Mouse (Mus musculus): Measurements from ENCODE around the gene Syce3. TPM values are rescaled to one million over a fixed set of nuclear protein-coding genes. Genes with fewer than 3 reads are reported as not detected.
A peak's percentile ranks its signal among the peaks of the same experiment; 100 is the strongest.

The Syce3 gene
- 0.60 and 0.93 TPM in 2 replicates for polyA plus RNA-seq (2012; rRNA removed)

DNA sequence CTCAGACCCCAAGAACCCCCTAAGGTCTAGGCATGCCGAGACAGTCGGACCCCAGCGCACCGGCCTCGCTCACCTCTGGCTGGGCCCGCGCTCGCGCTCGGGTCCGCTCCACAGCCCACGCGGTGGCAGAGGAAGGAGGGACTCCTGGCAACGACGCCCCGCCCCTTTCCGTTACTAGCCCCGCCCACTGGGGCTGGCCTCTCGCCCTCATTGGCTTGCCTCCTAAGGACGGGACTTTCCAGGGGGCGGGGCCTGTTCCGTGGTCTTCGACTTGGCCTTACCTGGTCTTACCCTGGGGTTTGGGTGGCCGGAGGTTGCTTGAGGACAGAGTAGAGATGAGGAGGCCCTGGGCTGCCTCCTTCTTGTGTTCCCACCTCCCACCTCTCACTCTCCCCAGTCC is at the start of gene Syce3:
TSS of gene Syce3 (minus strand) at position 386 of the 400 bp plus-strand sequence.
- 84% methylated on average over 24 of the region's 24 CpGs for WGBS
- Histone ChIP-seq H3K27me3 (ENCODE audit: control insufficient read depth, insufficient read depth, low read length) (no peaks in the 10 kb centered on the region), H3K36me3 (ENCODE audit: control insufficient read depth, insufficient read depth, low read length) (no peaks in the 10 kb centered on the region), H3K4me3 (ENCODE audit: low read depth, low read length) (no peak within 1 kb of the TSS), H3K4me1 (ENCODE audit: control insufficient read depth, insufficient read depth, insufficient read length, low read length) (no peaks in the 10 kb centered on the region), H3K27ac (ENCODE audit: insufficient read depth, low read depth, low read length) (no peak within 1 kb of the TSS)
- TF ChIP-seq CTCF (IDR thresholded peaks at IDR 0.05; ENCODE audit: extremely low read depth, insufficient read length, insufficient replicate concordance, low read depth, low read length) (no peak), POLR2A (IDR thresholded peaks at IDR 0.05; ENCODE audit: low read depth, low read length) (no peak)

DNA sequence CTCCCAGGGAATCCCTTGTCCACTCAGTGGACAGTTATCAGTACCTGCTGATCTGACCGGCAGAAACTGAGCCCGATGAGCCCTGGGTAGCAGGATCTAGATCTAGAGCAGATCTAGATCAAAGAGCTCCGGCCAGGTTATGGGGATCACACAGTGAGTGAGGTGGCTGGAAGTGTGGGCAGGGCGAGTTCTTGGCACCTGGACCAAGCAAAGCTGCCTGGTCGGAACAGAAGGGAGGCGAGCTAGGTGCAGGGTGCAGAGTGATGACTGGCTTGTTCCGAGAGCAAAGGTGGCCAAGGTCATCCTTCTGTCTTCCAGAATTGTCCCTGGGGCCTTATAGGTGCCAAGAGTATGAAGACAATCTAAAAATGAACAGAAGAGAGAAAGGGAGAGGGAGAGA is 49.5 kb upstream of the Syce3 start:
- TF ChIP-seq CTCF (IDR thresholded peaks at IDR 0.05; ENCODE audit: extremely low read depth, insufficient read length, insufficient replicate concordance, low read depth, low read length) (no peak), POLR2A (IDR thresholded peaks at IDR 0.05; ENCODE audit: low read depth, low read length) (no peak)
- no peaks in the 10 kb centered on the region for H3K36me3 ChIP-seq (ENCODE audit: control insufficient read depth, insufficient read depth, low read length)
- 0 out of 2 replicates have a peak, but pooled peaks cover 2% of the 10 kb centered on the region for H3K27me3 ChIP-seq (ENCODE audit: control insufficient read depth, insufficient read depth, low read length)
- H3K4me1 ChIP-seq (ENCODE audit: control insufficient read depth, insufficient read depth, insufficient read length, low read length): no peaks in the 10 kb centered on the region
- WGBS: 78% methylated on average over 7 of the region's 7 CpGs
- H3K27ac ChIP-seq (ENCODE audit: insufficient read depth, low read depth, low read length): no peak overlapping the region
- H3K4me3 ChIP-seq (ENCODE audit: low read depth, low read length): no peak overlapping the region

GRCm38 (mm10) chr15:89458942-89459341 is 48.6 kb upstream of the Syce3 start:
- WGBS: 78% methylated on average over 15 of the region's 15 CpGs
- H3K27ac ChIP-seq (ENCODE audit: insufficient read depth, low read depth, low read length): no peak overlapping the region
- TF ChIP-seq POLR2A (IDR thresholded peaks at IDR 0.05; ENCODE audit: low read depth, low read length): no peak
- TF ChIP-seq CTCF (IDR thresholded peaks at IDR 0.05; ENCODE audit: extremely low read depth, insufficient read length, insufficient replicate concordance, low read depth, low read length): no peak

GRCm38 (mm10) chr15:89455642-89456041 is 45.3 kb upstream of the Syce3 start:
- H3K4me3 ChIP-seq (ENCODE audit: low read depth, low read length): no peak overlapping the region
- TF ChIP-seq POLR2A (IDR thresholded peaks at IDR 0.05; ENCODE audit: low read depth, low read length) (no peak), CTCF (IDR thresholded peaks at IDR 0.05; ENCODE audit: extremely low read depth, insufficient read length, insufficient replicate concordance, low read depth, low read length) (no peak)
- H3K4me1 ChIP-seq (ENCODE audit: control insufficient read depth, insufficient read depth, insufficient read length, low read length): peaks cover 7% of the 10 kb centered on the region
- H3K36me3 ChIP-seq (ENCODE audit: control insufficient read depth, insufficient read depth, low read length): no peaks in the 10 kb centered on the region
- WGBS: 68% methylated on average over 6 of the region's 6 CpGs
- no peak overlapping the region for H3K27ac ChIP-seq (ENCODE audit: insufficient read depth, low read depth, low read length)
- peaks cover 13% of the 10 kb centered on the region for H3K27me3 ChIP-seq (ENCODE audit: control insufficient read depth, insufficient read depth, low read length)

More at GRCm38 (mm10) chr15:89458942-89459341, 48.6 kb upstream of the Syce3 start:
- Histone ChIP-seq H3K4me3 (ENCODE audit: low read depth, low read length) (no peak overlapping the region), H3K36me3 (ENCODE audit: control insufficient read depth, insufficient read depth, low read length) (no peaks in the 10 kb centered on the region), H3K4me1 (ENCODE audit: control insufficient read depth, insufficient read depth, insufficient read length, low read length) (peaks cover 4% of the 10 kb centered on the region), H3K27me3 (ENCODE audit: control insufficient read depth, insufficient read depth, low read length) (peaks cover 11% of the 10 kb centered on the region)

- TF ChIP-seq CTCF (IDR thresholded peaks at IDR 0.05; ENCODE audit: extremely low read depth, insufficient read length, insufficient replicate concordance, low read depth, low read length): no peak
- no peak for TF ChIP-seq POLR2A (IDR thresholded peaks at IDR 0.05; ENCODE audit: low read depth, low read length)
- 46% methylated on average over 4 of the region's 6 CpGs for WGBS
- Histone ChIP-seq H3K4me1 (ENCODE audit: control insufficient read depth, insufficient read depth, insufficient read length, low read length) (peaks cover 7% of the 10 kb centered on the region), H3K27ac (ENCODE audit: insufficient read depth, low read depth, low read length) (no peak overlapping the region), H3K27me3 (ENCODE audit: control insufficient read depth, insufficient read depth, low read length) (peaks cover 13% of the 10 kb centered on the region), H3K36me3 (ENCODE audit: control insufficient read depth, insufficient read depth, low read length) (no peaks in the 10 kb centered on the region), H3K4me3 (ENCODE audit: low read depth, low read length) (no peak overlapping the region)
Observed at GRCm38 (mm10) chr15:89454857-89455256, 44.6 kb upstream of the Syce3 start.

- Histone ChIP-seq H3K36me3 (ENCODE audit: control insufficient read depth, insufficient read depth, low read length) (no peaks in the 10 kb centered on the region), H3K27me3 (ENCODE audit: control insufficient read depth, insufficient read depth, low read length) (peaks cover 13% of the 10 kb centered on the region), H3K4me1 (ENCODE audit: control insufficient read depth, insufficient read depth, insufficient read length, low read length) (peaks cover 7% of the 10 kb centered on the region), H3K4me3 (ENCODE audit: low read depth, low read length) (peak within 1 kb of the TSS; percentile 45), H3K27ac (ENCODE audit: insufficient read depth, low read depth, low read length) (no peak within 1 kb of the TSS)
- TF ChIP-seq CTCF (IDR thresholded peaks at IDR 0.05; ENCODE audit: extremely low read depth, insufficient read length, insufficient replicate concordance, low read depth, low read length) (no peak), POLR2A (IDR thresholded peaks at IDR 0.05; ENCODE audit: low read depth, low read length) (no peak)
- WGBS: 3% methylated on average over 53 of the region's 53 CpGs
Observed at GRCm38 (mm10) chr15:89453865-89454478, 43.7 kb upstream of the Syce3 start, which contains the start of gene Mapk8ip2. Gene Mapk8ip2 (plus strand): TSS chr15:89453913.

DNA sequence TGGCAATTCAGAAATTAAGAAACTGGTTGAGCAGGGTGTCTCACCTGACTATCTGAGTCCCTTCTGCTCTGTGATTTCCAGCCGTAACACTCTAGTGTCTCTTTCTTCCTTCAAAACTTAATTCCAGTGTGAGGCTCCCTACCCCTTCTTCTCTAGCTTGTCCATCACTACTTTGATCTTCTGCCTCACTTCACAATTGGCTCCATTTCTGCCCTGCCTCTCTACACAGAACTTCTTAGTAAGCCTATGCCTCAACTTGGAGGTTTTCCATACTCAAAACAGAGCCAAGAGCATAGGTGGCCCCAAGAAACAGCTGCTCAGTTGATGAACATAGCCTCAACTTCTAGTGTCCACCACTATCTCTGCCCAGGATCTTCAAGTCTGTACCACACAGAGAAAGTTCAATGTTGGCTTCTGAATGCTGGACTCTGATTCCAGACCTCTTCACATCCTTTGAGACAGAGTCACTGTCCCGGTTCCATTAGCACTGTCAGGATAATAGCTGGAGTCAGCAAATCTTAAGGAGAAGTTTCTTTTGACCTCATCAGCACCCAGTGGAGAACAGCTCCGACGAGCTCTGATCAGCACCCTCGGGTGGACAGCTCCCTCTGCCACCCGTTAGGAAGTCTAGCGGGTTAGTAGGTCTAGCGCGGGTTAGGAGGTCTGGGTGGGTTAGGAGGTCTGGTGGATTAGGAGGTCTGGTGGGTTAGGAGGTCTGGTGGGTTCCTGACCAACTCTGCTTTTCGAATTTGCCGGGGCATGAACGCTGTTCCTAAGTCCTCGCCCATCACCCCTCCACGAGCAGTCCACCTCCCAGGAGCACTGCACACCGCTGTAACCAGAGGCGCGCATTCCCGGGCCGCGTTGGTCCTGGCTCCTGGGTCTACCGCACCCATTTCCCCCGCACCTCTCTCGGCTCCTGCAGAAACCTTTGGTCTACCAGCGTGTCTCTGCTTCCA is 42.9 kb upstream of the Syce3 start:
- Histone ChIP-seq H3K36me3 (ENCODE audit: control insufficient read depth, insufficient read depth, low read length) (no peaks in the 10 kb centered on the region), H3K27ac (ENCODE audit: insufficient read depth, low read depth, low read length) (no peak overlapping the region), H3K27me3 (ENCODE audit: control insufficient read depth, insufficient read depth, low read length) (peaks cover 13% of the 10 kb centered on the region), H3K4me3 (ENCODE audit: low read depth, low read length) (no peak overlapping the region; the same call in 1 of the 2 replicates), H3K4me1 (ENCODE audit: control insufficient read depth, insufficient read depth, insufficient read length, low read length) (peaks cover 7% of the 10 kb centered on the region)
- WGBS: 7% methylated on average over 24 of the region's 24 CpGs
- TF ChIP-seq POLR2A (IDR thresholded peaks at IDR 0.05; ENCODE audit: low read depth, low read length): no peak
- TF ChIP-seq CTCF (IDR thresholded peaks at IDR 0.05; ENCODE audit: extremely low read depth, insufficient read length, insufficient replicate concordance, low read depth, low read length): no peak
